Mouse (Mus musculus): Measurements from ENCODE around the gene 3110040M04Rik.
A peak's percentile ranks its signal among the peaks of the same experiment; 100 is the strongest.

Gene 3110040M04Rik

DNA sequence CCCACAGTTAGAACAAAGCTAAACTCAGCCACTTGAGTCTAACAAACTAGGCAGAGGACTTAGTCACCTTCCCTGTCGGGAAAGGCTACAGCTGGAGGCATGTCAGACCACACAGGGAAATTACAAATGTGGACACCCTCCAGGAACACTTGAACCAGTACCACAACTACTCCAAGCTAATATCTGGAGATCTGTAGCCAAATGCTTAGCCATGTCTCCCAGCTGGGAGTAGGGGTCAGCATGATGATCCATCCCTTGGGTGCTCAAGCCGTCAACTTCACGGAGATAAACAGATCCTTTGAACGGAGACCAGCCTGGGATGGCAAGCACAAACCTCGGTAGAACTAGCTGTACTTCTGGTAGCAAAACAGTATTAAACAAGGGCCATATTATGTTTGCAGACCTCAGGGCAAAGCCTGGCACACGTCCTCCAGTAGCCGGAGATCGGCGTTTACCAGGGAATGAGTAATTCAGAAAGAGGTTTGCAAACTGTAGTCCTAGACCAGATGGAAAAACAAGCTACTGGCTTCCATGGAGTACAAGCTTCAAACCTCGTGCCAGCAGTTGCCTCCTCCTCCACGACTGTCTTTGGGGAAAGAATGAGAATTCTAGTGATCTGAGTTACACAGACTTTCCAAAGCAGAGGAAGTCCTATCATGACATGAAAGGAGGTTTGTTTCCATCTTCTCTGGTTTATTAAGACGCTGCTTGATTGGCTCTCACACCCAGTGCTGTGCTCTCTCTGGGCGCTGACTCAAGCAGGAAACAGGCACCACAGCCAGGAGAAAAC, 32.4 kb downstream of the 3110040M04Rik start:
- DNase-seq: no peak

- DNase-seq: no peak
These were observed 33.9 kb downstream of the 3110040M04Rik start for GRCm38 (mm10) chr1:151237780-151238179.

GRCm38 (mm10) chr1:151243332-151243731, 39.4 kb downstream of the 3110040M04Rik start:
- no peak for DNase-seq

DNA sequence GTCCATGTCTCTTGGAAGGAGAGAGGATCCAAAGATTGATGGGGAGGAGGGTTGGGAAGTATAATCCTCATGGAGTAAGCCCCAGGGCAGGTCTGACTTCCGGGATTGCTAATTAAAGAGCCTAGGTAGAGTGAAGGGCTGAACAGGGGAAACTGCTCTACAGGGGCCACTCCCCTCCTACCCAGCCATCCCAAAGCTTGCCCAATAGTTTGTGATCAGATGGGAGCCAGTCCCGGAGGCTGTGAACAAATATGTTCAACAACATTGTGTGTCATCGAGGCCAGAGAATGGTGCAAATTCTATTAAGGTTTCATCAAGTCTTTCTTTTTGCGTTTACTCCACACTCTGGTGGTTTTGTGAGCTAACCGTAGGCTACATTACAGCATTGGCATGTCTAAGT, 40.1 kb downstream of the 3110040M04Rik start:
- DNase-seq: no peak

- no peak for DNase-seq
These were observed 40.8 kb downstream of the 3110040M04Rik start for GRCm38 (mm10) chr1:151244761-151245160.

- no peak for DNase-seq
These were observed 41.2 kb downstream of the 3110040M04Rik start for GRCm38 (mm10) chr1:151245165-151245564.

GRCm38 (mm10) chr1:151245846-151246245, 41.9 kb downstream of the 3110040M04Rik start:
- no peak for DNase-seq

- DNase-seq: no peak
These were observed 46.2 kb downstream of the 3110040M04Rik start for GRCm38 (mm10) chr1:151250109-151250508.

DNA sequence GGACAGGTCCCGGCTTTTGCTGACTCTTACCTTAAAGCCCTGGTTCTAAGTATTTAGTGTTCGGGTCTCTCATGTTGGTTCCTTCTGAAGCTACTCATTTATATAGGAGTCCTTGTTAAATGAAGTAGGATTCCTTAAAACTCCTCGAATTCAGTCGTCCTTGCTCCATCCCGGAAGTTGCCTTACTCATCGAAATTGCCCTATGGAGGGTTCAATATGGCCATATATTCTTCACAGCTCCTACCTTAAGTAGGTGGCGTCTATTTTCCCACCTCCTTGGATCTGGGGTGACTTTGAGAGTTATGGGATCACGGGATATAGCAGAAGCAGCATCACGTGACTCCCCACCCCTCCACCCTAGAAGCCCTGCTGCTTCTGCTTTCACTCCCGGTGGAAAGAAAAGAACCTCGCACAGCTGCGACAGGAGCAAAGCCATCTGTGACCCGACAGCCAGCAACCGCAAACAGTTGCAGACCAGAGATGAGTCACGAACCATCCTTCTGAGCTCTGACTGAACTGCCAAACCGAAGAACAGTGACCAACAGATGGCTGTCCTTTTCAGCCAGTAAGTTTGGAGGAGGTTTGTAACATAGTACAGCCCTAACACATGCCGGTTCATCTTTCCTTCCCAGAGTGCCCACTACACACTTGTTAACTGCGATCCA, 46.7 kb downstream of the 3110040M04Rik start:
- peak; percentile 3 for DNase-seq

- DNase-seq: no peak
These were observed 47.5 kb downstream of the 3110040M04Rik start for GRCm38 (mm10) chr1:151251194-151252010.
